Mouse (Mus musculus) right cerebral cortex, postnatal 36 days (tissue): ENCODE measurements at regions not wholly inside any gene's neighbourhood (a gene's known extent, or its start where the extent isn't known, plus 50 kb on each side); places are given as distances from the start of the nearest gene placed in this dataset.
"Not testable (repeated sequence)": the region's sequence is repeated elsewhere in the genome, so short reads cannot be mapped to it uniquely, and the experiment has no call there.

Source experiments
- DNase-seq, 2 experiments: peaks; one replicate each; pipeline ENCODE4 v3.0.0; 2022; ENCODE audit warnings: low spot score in 2 of 2, mixed read lengths in 1 of 2

- no peak for DNase-seq
Observed at GRCm38 (mm10) chr1:43305349-43306278, 108.8 kb upstream of the Fhl2 start.

- DNase-seq = no peak
Observed at GRCm38 (mm10) chr1:43310711-43311695, 114.2 kb upstream of the Fhl2 start.

GRCm38 (mm10) chr1:43316331-43316730, 119.5 kb upstream of the Fhl2 start:
- DNase-seq = not testable (repeated sequence)

- no peak for DNase-seq
Observed at GRCm38 (mm10) chr1:43317076-43317871, 120.5 kb upstream of the Fhl2 start.

GRCm38 (mm10) chr1:43333488-43333887, 110.9 kb upstream of the Nck2 start:
- DNase-seq = not testable (repeated sequence)

GRCm38 (mm10) chr1:43337168-43337784, 107.1 kb upstream of the Nck2 start:
- DNase-seq = no peak

GRCm38 (mm10) chr1:43338096-43338915, 106.1 kb upstream of the Nck2 start:
- no peak for DNase-seq

GRCm38 (mm10) chr1:43342848-43343247, 101.5 kb upstream of the Nck2 start:
- DNase-seq = no peak

GRCm38 (mm10) chr1:43343410-43343809, 101.0 kb upstream of the Nck2 start:
- no peak for DNase-seq

- DNase-seq = no peak
Observed at GRCm38 (mm10) chr1:43344001-43344400, 100.4 kb upstream of the Nck2 start.

- no peak for DNase-seq
Observed at GRCm38 (mm10) chr1:43347152-43347551, 97.2 kb upstream of the Nck2 start.

GRCm38 (mm10) chr1:43349966-43350365, 94.4 kb upstream of the Nck2 start:
- no peak for DNase-seq

- peak; percentile 6 to 22 for DNase-seq
Observed at GRCm38 (mm10) chr1:43358191-43358590, 86.2 kb upstream of the Nck2 start.

GRCm38 (mm10) chr1:43359662-43360061, 84.7 kb upstream of the Nck2 start:
- no peak for DNase-seq

- DNase-seq = no peak
Observed at GRCm38 (mm10) chr1:43360291-43360690, 84.1 kb upstream of the Nck2 start.

GRCm38 (mm10) chr1:43360741-43361140, 83.6 kb upstream of the Nck2 start:
- no peak for DNase-seq

- DNase-seq = no peak
Observed at GRCm38 (mm10) chr1:43361455-43361863, 82.9 kb upstream of the Nck2 start.

GRCm38 (mm10) chr1:43362136-43362535, 82.2 kb upstream of the Nck2 start:
- no peak for DNase-seq

GRCm38 (mm10) chr1:43363178-43363577, 81.2 kb upstream of the Nck2 start:
- DNase-seq = no peak

GRCm38 (mm10) chr1:43366433-43366832, 77.9 kb upstream of the Nck2 start:
- no peak for DNase-seq
